Mouse (Mus musculus) liver, adult 2 months (tissue): ENCODE measurements around the gene Olfr611. TPM values are rescaled to one million over a fixed set of nuclear protein-coding genes. Genes with fewer than 3 reads are reported as not detected.
"Not testable (repeated sequence)": the region's sequence is repeated elsewhere in the genome, so short reads cannot be mapped to it uniquely, and the experiment has no call there.

Experiments
- DNase-seq: peaks from one replicate; pipeline ENCODE4 v3.0.0-alpha.2; 2011; ENCODE audit warnings: low read depth, low spot score; ENCODE audit errors: extremely low read depth
- H3K27ac ChIP-seq: fragments of 200-500 bp; replicated peaks from 2 replicates; pipeline ENCODE4 v1.5.1; 2012; ENCODE audit warnings: low read depth, mild to moderate bottlenecking, control low read depth, inconsistent platforms, low read length; ENCODE audit not compliant: insufficient read depth
- H3K27me3 ChIP-seq: fragments of 200-500 bp; 2 replicates; pipeline ENCODE4 v1.6.1; 2012; ENCODE audit warnings: mild to moderate bottlenecking, moderate library complexity, low read length, inconsistent platforms; ENCODE audit not compliant: control insufficient read depth, insufficient read depth
- H3K36me3 ChIP-seq: fragments of 200-500 bp; 2 replicates; pipeline ENCODE4 v1.6.1; 2012; ENCODE audit warnings: low read length, inconsistent platforms; ENCODE audit not compliant: control insufficient read depth, insufficient read depth
- H3K4me1 ChIP-seq: fragments of 200-500 bp; 2 replicates; pipeline ENCODE4 v1.6.1; 2011; ENCODE audit warnings: low read length; ENCODE audit not compliant: control insufficient read depth, insufficient read depth
- H3K4me3 ChIP-seq: fragments of 200-500 bp; 2 replicates; pipeline ENCODE4 v1.5.1; 2011; ENCODE audit warnings: low read depth, mild to moderate bottlenecking, control low read depth, low read length, moderate library complexity; ENCODE audit not compliant: insufficient read depth
- H3K79me2 ChIP-seq: fragments of 200-500 bp; 2 replicates; pipeline ENCODE4 v1.6.1; 2012; ENCODE audit warnings: inconsistent platforms, mild to moderate bottlenecking, low read length, moderate library complexity; ENCODE audit not compliant: control insufficient read depth, insufficient read depth
- H3K9ac ChIP-seq: fragments of 200-500 bp; 2 replicates; pipeline ENCODE4 v1.6.1; 2012; ENCODE audit warnings: low read depth, mild to moderate bottlenecking, control low read depth, inconsistent platforms, low read length
- CTCF ChIP-seq: fragments of 200-500 bp; IDR thresholded peaks from 2 replicates; pipeline ENCODE4 v1.5.1; 2011; ENCODE audit warnings: low read depth, low read length, control low read depth
- POLR2A ChIP-seq: fragments of 200-500 bp; IDR thresholded peaks from 2 replicates; pipeline ENCODE4 v1.6.1; 2011; ENCODE audit warnings: low read length, control low read depth; ENCODE audit not compliant: insufficient read depth; ENCODE audit errors: extremely low read depth
- WGBS: fragments of 180-500 bp; shearing (Covaris S2); methylation state at CpG from one replicate; pipeline ENCODE4 v1.1.7; 2018; 5-methylcytosine and 5-hydroxymethylcytosine counted together
- polyA plus RNA-seq: library from polyadenylated mRNA; depleted of rRNA; stranded (reverse); fragments of >200 nt; gene quantifications from 2 replicates; pipeline ENCODE4 v1.2.3, GENCODE M21; 2012; rRNA removed
- total RNA-seq: library from RNA; depleted of rRNA; stranded (reverse); fragments of >200 nt; gene quantifications from 2 replicates; pipeline ENCODE4 v1.2.3, GENCODE M21; 2014; rRNA removed

Olfr611 gene
- total and polyA plus RNA-seq, 2 experiments = not detected

- Histone ChIP-seq H3K4me3 (no peak within 1 kb of the TSS), H3K27me3 (no peaks in the 10 kb centered on the region), H3K27ac (no peak within 1 kb of the TSS), H3K9ac (no peak within 1 kb of the TSS), H3K4me1 (no peaks in the 10 kb centered on the region), H3K79me2 (no peaks in the 10 kb centered on the region), H3K36me3 (no peaks in the 10 kb centered on the region)
- no peak for DNase-seq
- TF ChIP-seq POLR2A (no peak), CTCF (no peak)
- 52% methylated on average over 1 of the region's 1 CpGs for WGBS
Observed at GRCm38 (mm10) chr7:103497962-103498361, 22.7 kb downstream of the Olfr611 start, which contains the start of gene Olfr609. TSS of gene Olfr609 (minus strand) at chr7:103498062.

GRCm38 (mm10) chr7:103477106-103477505 is 43.5 kb downstream of the Olfr611 start:
- H3K9ac ChIP-seq, H3K36me3 ChIP-seq, DNase-seq, H3K27me3 ChIP-seq, H3K27ac ChIP-seq, H3K79me2 ChIP-seq, H3K4me1 ChIP-seq, H3K4me3 ChIP-seq: not testable (repeated sequence)
- 75% methylated on average over 9 of the region's 9 CpGs for WGBS

DNA sequence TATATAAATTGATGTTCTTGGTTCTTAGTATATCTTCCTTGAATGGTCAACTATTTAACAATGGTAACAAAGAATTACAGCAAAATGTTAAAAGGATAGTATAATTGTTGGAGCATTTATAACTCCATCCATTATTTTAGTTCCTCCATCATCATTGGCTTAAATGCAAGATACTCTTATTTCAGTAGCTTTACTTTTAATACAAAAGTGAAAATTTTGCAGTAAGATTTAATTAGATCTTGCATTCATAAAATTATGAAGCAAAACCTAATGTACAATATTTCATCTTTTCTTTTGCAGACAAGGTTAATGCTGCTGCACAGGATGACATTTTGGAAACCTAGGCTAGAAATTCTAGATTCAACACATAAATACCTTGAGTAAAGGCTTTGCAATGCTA is 51.1 kb downstream of the Olfr611 start, which contains the start of gene Olfr608:
Gene Olfr608 (plus strand): TSS at position 301 of the 400 bp plus-strand sequence.
- DNase-seq = no peak
- TF ChIP-seq CTCF = no peak
- TF ChIP-seq POLR2A = no peak
- H3K9ac ChIP-seq = no peak within 1 kb of the TSS

More for the DNA sequence above, 51.1 kb downstream of the Olfr611 start, which contains the start of gene Olfr608:
- Histone ChIP-seq H3K79me2 (no peaks in the 10 kb centered on the region), H3K27ac (no peak within 1 kb of the TSS), H3K4me1 (no peaks in the 10 kb centered on the region), H3K36me3 (no peaks in the 10 kb centered on the region), H3K27me3 (no peaks in the 10 kb centered on the region), H3K4me3 (no peak within 1 kb of the TSS)

Other genes starting within 250 kb of the Olfr611 start
- not detected in 2 replicates for gene Olfr596, start 215.2 kb downstream of the Olfr611 start, total RNA-seq
- not detected in 2 replicates for gene Olfr596, start 215.2 kb downstream of the Olfr611 start, polyA plus RNA-seq
- gene Olfr597, start 204.5 kb downstream of the Olfr611 start, total RNA-seq = not detected in 2 replicates
- not detected in 2 replicates for gene Olfr597, start 204.5 kb downstream of the Olfr611 start, polyA plus RNA-seq
- not detected in 2 replicates for gene Olfr598, start 197.3 kb downstream of the Olfr611 start, total RNA-seq
- not detected in 2 replicates for gene Olfr598, start 197.3 kb downstream of the Olfr611 start, polyA plus RNA-seq
- gene Olfr599, start 184.9 kb downstream of the Olfr611 start, total RNA-seq = not detected in 2 replicates
- not detected in 2 replicates for gene Olfr599, start 184.9 kb downstream of the Olfr611 start, polyA plus RNA-seq
- gene Olfr600, start 171.2 kb downstream of the Olfr611 start, total RNA-seq = not detected in 2 replicates
- gene Olfr600, start 171.2 kb downstream of the Olfr611 start, polyA plus RNA-seq = not detected in 2 replicates
- not detected in 2 replicates for gene Olfr601, start 158.2 kb downstream of the Olfr611 start, total RNA-seq
- gene Olfr601, start 158.2 kb downstream of the Olfr611 start, polyA plus RNA-seq = not detected in 2 replicates
- gene Olfr603, start 134.7 kb downstream of the Olfr611 start, total RNA-seq = not detected in 2 replicates
- not detected in 2 replicates for gene Olfr603, start 134.7 kb downstream of the Olfr611 start, polyA plus RNA-seq
- not detected in 2 replicates for gene Usp17lc, start 105.8 kb downstream of the Olfr611 start, total RNA-seq
- not detected in 2 replicates for gene Usp17lc, start 105.8 kb downstream of the Olfr611 start, polyA plus RNA-seq
- not detected in 2 replicates for gene Olfr605, start 75.4 kb downstream of the Olfr611 start, total RNA-seq
- not detected in 2 replicates for gene Olfr605, start 75.4 kb downstream of the Olfr611 start, polyA plus RNA-seq
- gene Olfr606, start 71.8 kb downstream of the Olfr611 start, total RNA-seq = not detected in 2 replicates
- not detected in 2 replicates for gene Olfr606, start 71.8 kb downstream of the Olfr611 start, polyA plus RNA-seq
- gene Olfr607, start 56.7 kb downstream of the Olfr611 start, total RNA-seq = not detected in 2 replicates
- gene Olfr607, start 56.7 kb downstream of the Olfr611 start, polyA plus RNA-seq = not detected in 2 replicates
- not detected in 2 replicates for gene Olfr608, start 51.0 kb downstream of the Olfr611 start, total RNA-seq
- gene Olfr608, start 51.0 kb downstream of the Olfr611 start, polyA plus RNA-seq = not detected in 2 replicates
- not detected in 2 replicates for gene Olfr609, start 22.8 kb downstream of the Olfr611 start, total RNA-seq
- gene Olfr609, start 22.8 kb downstream of the Olfr611 start, polyA plus RNA-seq = not detected in 2 replicates
- not detected in 2 replicates for gene Olfr610, start 8.7 kb downstream of the Olfr611 start, total RNA-seq
- gene Olfr610, start 8.7 kb downstream of the Olfr611 start, polyA plus RNA-seq = not detected in 2 replicates
- not detected in 2 replicates for gene Olfr612, start 21.9 kb upstream of the Olfr611 start, total RNA-seq
- not detected in 2 replicates for gene Olfr612, start 21.9 kb upstream of the Olfr611 start, polyA plus RNA-seq
- gene Olfr613, start 27.2 kb upstream of the Olfr611 start, total RNA-seq = not detected in 2 replicates
- not detected in 2 replicates for gene Olfr613, start 27.2 kb upstream of the Olfr611 start, polyA plus RNA-seq
- gene Olfr615, start 35.2 kb upstream of the Olfr611 start, total RNA-seq = not detected in 2 replicates
- not detected in 2 replicates for gene Olfr615, start 35.2 kb upstream of the Olfr611 start, polyA plus RNA-seq
- not detected in 2 replicates for gene Olfr616, start 48.3 kb upstream of the Olfr611 start, total RNA-seq
- not detected in 2 replicates for gene Olfr616, start 48.3 kb upstream of the Olfr611 start, polyA plus RNA-seq
- not detected in 2 replicates for gene Olfr617, start 52.2 kb upstream of the Olfr611 start, total RNA-seq
- gene Olfr617, start 52.2 kb upstream of the Olfr611 start, polyA plus RNA-seq = not detected in 2 replicates
- gene Olfr618, start 69.3 kb upstream of the Olfr611 start, total RNA-seq = not detected in 2 replicates
- gene Olfr618, start 69.3 kb upstream of the Olfr611 start, polyA plus RNA-seq = not detected in 2 replicates
- not detected in 2 replicates for gene Olfr619, start 79.7 kb upstream of the Olfr611 start, total RNA-seq
- not detected in 2 replicates for gene Olfr619, start 79.7 kb upstream of the Olfr611 start, polyA plus RNA-seq
- not detected in 2 replicates for gene Olfr620, start 91.7 kb upstream of the Olfr611 start, total RNA-seq
- not detected in 2 replicates for gene Olfr620, start 91.7 kb upstream of the Olfr611 start, polyA plus RNA-seq
- not detected in 2 replicates for gene Olfr622, start 121.9 kb upstream of the Olfr611 start, total RNA-seq
- not detected in 2 replicates for gene Olfr622, start 121.9 kb upstream of the Olfr611 start, polyA plus RNA-seq
- gene Olfr623, start 142.9 kb upstream of the Olfr611 start, total RNA-seq = not detected in 2 replicates
- not detected in 2 replicates for gene Olfr623, start 142.9 kb upstream of the Olfr611 start, polyA plus RNA-seq
- gene Olfr624, start 150.3 kb upstream of the Olfr611 start, total RNA-seq = under 0.01 and 0.07 TPM in 2 replicates
- gene Olfr624, start 150.3 kb upstream of the Olfr611 start, polyA plus RNA-seq = not detected in 2 replicates
- gene Olfr625-ps1, start 161.9 kb upstream of the Olfr611 start, total RNA-seq = not detected in 2 replicates
- not detected in 2 replicates for gene Olfr625-ps1, start 161.9 kb upstream of the Olfr611 start, polyA plus RNA-seq
- not detected in 2 replicates for gene Olfr243, start 193.8 kb upstream of the Olfr611 start, total RNA-seq
- gene Olfr243, start 193.8 kb upstream of the Olfr611 start, polyA plus RNA-seq = not detected in 2 replicates
- not detected in 2 replicates for gene Olfr628, start 209.5 kb upstream of the Olfr611 start, total RNA-seq
- gene Olfr628, start 209.5 kb upstream of the Olfr611 start, polyA plus RNA-seq = not detected in 2 replicates
- not detected in 2 replicates for gene Olfr629, start 224.1 kb upstream of the Olfr611 start, total RNA-seq
- gene Olfr629, start 224.1 kb upstream of the Olfr611 start, polyA plus RNA-seq = not detected in 2 replicates
- not detected in 2 replicates for gene Olfr630, start 236.5 kb upstream of the Olfr611 start, total RNA-seq
- gene Olfr630, start 236.5 kb upstream of the Olfr611 start, polyA plus RNA-seq = not detected in 2 replicates